Mouse (Mus musculus): Measurements from ENCODE around the gene Klhdc7b. TPM values are rescaled to one million over a fixed set of nuclear protein-coding genes. Genes with fewer than 3 reads are reported as not detected.

Gene Klhdc7b
- polyA plus RNA-seq, 1 experiment = not detected

DNA sequence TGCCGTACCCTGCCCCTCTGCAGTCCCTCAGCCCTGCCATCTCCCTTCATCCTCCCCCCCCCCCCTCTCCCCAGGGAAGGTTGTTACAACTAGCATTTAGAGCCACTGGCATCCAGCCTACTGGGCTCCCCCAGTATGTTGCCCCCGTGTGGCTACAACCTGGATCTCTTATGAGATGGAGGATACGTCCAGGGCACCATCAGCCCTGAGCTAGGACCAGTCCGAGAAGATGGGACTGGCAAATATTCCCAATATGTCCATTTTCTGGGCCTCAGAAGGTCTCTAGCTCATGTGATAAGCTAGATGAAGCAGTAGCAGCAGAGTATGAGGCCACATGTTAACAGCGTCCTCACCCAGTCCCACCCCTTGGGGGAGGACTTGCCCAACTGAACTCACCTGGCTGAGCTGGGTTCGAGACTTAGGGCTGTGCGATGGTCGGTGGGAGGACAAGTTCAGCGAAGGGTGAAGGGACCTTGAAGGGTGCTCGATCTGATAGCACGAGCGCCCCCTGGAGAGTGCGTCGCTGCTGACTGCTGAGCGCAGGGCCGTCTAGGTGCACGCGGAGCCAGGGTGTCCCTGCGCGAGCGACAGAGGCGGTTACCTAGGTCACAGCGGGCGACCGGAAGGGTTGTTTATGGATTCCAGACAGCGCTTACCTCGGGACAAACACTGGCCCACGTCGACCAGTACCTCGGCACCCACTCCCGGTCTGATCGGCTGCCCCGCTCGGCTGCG lies 11.5 kb upstream of the Klhdc7b start:
- Histone ChIP-seq H3K4me3 (peak overlapping the region; percentile 44), H3K36me3 (ENCODE audit: control insufficient read depth, insufficient read depth) (peaks cover 35% of the 10 kb centered on the region), H3K79me2 (ENCODE audit: control insufficient read depth, insufficient read depth) (no peaks in the 10 kb centered on the region), H3K27me3 (ENCODE audit: control insufficient read depth, insufficient read depth, insufficient read length) (peaks cover 20% of the 10 kb centered on the region), H3ac (ENCODE audit: control insufficient read depth, insufficient read length) (peak overlapping the region; percentile 34), H3K4me2 (ENCODE audit: low read depth) (peak overlapping the region; percentile 83)
- TF ChIP-seq MYOG (IDR thresholded peaks at IDR 0.05; ENCODE audit: control insufficient read depth in 1 of 3, insufficient read depth in 1 of 3, insufficient read length in 2 of 3, low read depth in 2 of 3) = peak in 1 of 3 experiments; percentile 51
- no peak for TF ChIP-seq SRF (IDR thresholded peaks at IDR 0.05; ENCODE audit: control insufficient read depth, insufficient read length, low read depth)
- peak; percentile 52 for TF ChIP-seq POLR2A (IDR thresholded peaks at IDR 0.05; ENCODE audit: insufficient read length, low read depth)
- peak; percentile 97 for TF ChIP-seq POLR2AphosphoS2 (IDR thresholded peaks at IDR 0.05; ENCODE audit: insufficient read length, low read depth)
- TF ChIP-seq MYOD1 (IDR thresholded peaks at IDR 0.05; ENCODE audit: control insufficient read depth in 1 of 3, insufficient read length in 2 of 3, low read depth in 2 of 3) = peak in 1 of 3 experiments; percentile 24
- TF ChIP-seq TCF3 (IDR thresholded peaks at IDR 0.05; ENCODE audit: insufficient read length, low read depth) = no peak

- peak in 1 of 3 experiments; percentile 72 for TF ChIP-seq MYOD1 (IDR thresholded peaks at IDR 0.05; ENCODE audit: control insufficient read depth in 1 of 3, insufficient read length in 2 of 3, low read depth in 2 of 3)
- TF ChIP-seq POLR2A (IDR thresholded peaks at IDR 0.05; ENCODE audit: insufficient read length, low read depth) = peak; percentile 72
- TF ChIP-seq E2F4 (IDR thresholded peaks at IDR 0.05; ENCODE audit: insufficient read depth) = no peak
- TF ChIP-seq USF1 (IDR thresholded peaks at IDR 0.05; ENCODE audit: low read depth) = peak; percentile 83
- TF ChIP-seq MYOG (IDR thresholded peaks at IDR 0.05; ENCODE audit: control insufficient read depth in 1 of 3, insufficient read depth in 1 of 3, insufficient read length in 2 of 3, low read depth in 2 of 3) = peak in 2 of 3 experiments; percentile 6 to 54
- peak; percentile 82 for TF ChIP-seq MAX (IDR thresholded peaks at IDR 0.05; ENCODE audit: low read depth)
- TF ChIP-seq TCF3 (IDR thresholded peaks at IDR 0.05; ENCODE audit: insufficient read length, low read depth) = no peak
- Histone ChIP-seq H3K4me2 (ENCODE audit: low read depth) (peak within 1 kb of the TSS; percentile 83), H3K27me3 (ENCODE audit: control insufficient read depth, insufficient read depth, insufficient read length) (peaks cover 26% of the 10 kb centered on the region), H3K36me3 (ENCODE audit: control insufficient read depth, insufficient read depth) (peaks cover 29% of the 10 kb centered on the region), H3ac (ENCODE audit: control insufficient read depth, insufficient read length) (peak within 1 kb of the TSS; percentile 34), H3K79me2 (ENCODE audit: control insufficient read depth, insufficient read depth) (no peaks in the 10 kb centered on the region), H3K4me3 (peak within 1 kb of the TSS; percentile 44)
These were observed 10.9 kb upstream of the Klhdc7b start, which contains the start of gene Sco2 for GRCm38 (mm10) chr15:89373762-89374248. Sco2 (minus strand) TSS chr15:89373846.

DNA sequence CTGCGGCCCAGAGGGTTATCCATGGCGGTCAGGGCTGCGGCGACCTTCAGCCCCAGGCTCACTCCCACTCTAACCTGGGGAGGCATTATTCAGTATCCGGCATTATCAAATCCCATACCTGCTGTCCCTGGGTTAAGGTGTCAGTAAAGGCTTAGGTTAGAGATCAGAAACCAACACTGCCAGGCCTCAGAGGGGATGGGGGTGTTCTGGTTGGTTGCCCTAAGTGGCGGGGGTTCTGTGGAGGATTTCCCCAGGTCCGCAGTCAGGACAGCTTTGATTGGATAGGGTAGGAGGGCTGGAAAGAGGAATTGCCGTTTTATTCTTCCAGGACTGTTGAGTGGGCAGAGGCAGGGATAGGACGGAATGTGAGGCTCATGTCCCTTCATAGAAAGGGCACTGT lies 10.4 kb upstream of the Klhdc7b start:
- TF ChIP-seq USF1 (IDR thresholded peaks at IDR 0.05; ENCODE audit: low read depth) (no peak), CEBPB (IDR thresholded peaks at IDR 0.05; ENCODE audit: insufficient read depth, poor library complexity, severe bottlenecking) (no peak), REST (IDR thresholded peaks at IDR 0.05; ENCODE audit: insufficient read depth, insufficient read length) (no peak), MYOG (IDR thresholded peaks at IDR 0.05; ENCODE audit: control insufficient read depth in 1 of 3, insufficient read depth in 1 of 3, insufficient read length in 2 of 3, low read depth in 2 of 3) (no peak), MAX (IDR thresholded peaks at IDR 0.05; ENCODE audit: low read depth) (no peak), TCF3 (IDR thresholded peaks at IDR 0.05; ENCODE audit: insufficient read length, low read depth) (no peak), POLR2A (IDR thresholded peaks at IDR 0.05; ENCODE audit: insufficient read length, low read depth) (no peak), E2F4 (IDR thresholded peaks at IDR 0.05; ENCODE audit: insufficient read depth) (no peak), SRF (IDR thresholded peaks at IDR 0.05; ENCODE audit: control insufficient read depth, insufficient read length, low read depth) (no peak), MYOD1 (IDR thresholded peaks at IDR 0.05; ENCODE audit: control insufficient read depth in 1 of 3, insufficient read length in 2 of 3, low read depth in 2 of 3) (no peak), TCF12 (IDR thresholded peaks at IDR 0.05; ENCODE audit: insufficient read depth, poor library complexity, severe bottlenecking) (no peak), POLR2AphosphoS2 (IDR thresholded peaks at IDR 0.05; ENCODE audit: insufficient read length, low read depth) (no peak)
- Histone ChIP-seq H3K36me3 (ENCODE audit: control insufficient read depth, insufficient read depth) (peaks cover 24% of the 10 kb centered on the region), H3K79me2 (ENCODE audit: control insufficient read depth, insufficient read depth) (no peaks in the 10 kb centered on the region), H3K4me3 (peak overlapping the region; percentile 44), H3K27me3 (ENCODE audit: control insufficient read depth, insufficient read depth, insufficient read length) (peaks cover 31% of the 10 kb centered on the region), H3ac (ENCODE audit: control insufficient read depth, insufficient read length) (peak overlapping the region; percentile 34), H3K4me2 (ENCODE audit: low read depth) (peak overlapping the region; percentile 83)

DNA sequence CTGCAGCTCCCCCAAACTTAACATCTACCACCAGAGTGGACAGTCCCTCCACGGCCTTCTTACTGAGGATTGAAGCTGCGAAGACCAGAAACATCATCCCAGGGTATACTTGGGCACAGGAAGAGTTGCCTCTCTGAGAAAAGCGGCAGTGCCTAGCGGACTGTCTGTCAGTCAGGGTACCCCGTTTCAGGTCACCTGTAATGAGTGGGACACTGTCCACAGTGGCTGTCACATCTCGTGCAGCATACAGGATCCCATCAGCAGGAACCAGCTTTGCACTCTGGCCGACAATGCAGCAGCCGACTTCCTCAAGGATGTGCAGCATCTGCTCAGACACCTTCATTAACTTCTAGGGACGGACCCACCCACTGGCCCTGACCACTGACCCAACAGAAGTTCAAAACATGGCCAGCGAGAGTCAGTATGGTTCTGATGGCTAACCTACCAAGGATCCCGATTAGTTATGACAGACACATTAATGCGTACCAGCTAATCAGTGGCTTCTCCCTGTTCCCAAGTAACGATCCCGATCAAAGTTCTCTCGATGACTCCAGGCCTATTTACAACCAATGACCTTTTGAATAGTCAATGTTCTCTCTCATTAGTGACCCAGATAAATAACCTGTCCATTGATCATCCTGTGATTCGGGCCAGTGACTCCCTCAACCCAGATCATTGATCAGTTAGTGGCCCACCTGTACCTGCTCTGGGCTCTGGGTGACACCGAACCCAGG lies 9.7 kb upstream of the Klhdc7b start:
- Histone ChIP-seq H3K4me3 (peak overlapping the region; percentile 44), H3K79me2 (ENCODE audit: control insufficient read depth, insufficient read depth) (no peaks in the 10 kb centered on the region), H3K4me2 (ENCODE audit: low read depth) (no peak overlapping the region), H3K36me3 (ENCODE audit: control insufficient read depth, insufficient read depth) (peaks cover 19% of the 10 kb centered on the region), H3ac (ENCODE audit: control insufficient read depth, insufficient read length) (no peak overlapping the region), H3K27me3 (ENCODE audit: control insufficient read depth, insufficient read depth, insufficient read length) (peaks cover 34% of the 10 kb centered on the region)
- TF ChIP-seq TCF12 (IDR thresholded peaks at IDR 0.05; ENCODE audit: insufficient read depth, poor library complexity, severe bottlenecking) = no peak
- TF ChIP-seq E2F4 (IDR thresholded peaks at IDR 0.05; ENCODE audit: insufficient read depth) = no peak
- no peak for TF ChIP-seq MYOG (IDR thresholded peaks at IDR 0.05; ENCODE audit: control insufficient read depth in 1 of 3, insufficient read depth in 1 of 3, insufficient read length in 2 of 3, low read depth in 2 of 3)
- no peak for TF ChIP-seq POLR2AphosphoS2 (IDR thresholded peaks at IDR 0.05; ENCODE audit: insufficient read length, low read depth)
- TF ChIP-seq CEBPB (IDR thresholded peaks at IDR 0.05; ENCODE audit: insufficient read depth, poor library complexity, severe bottlenecking) = no peak
- no peak for TF ChIP-seq TCF3 (IDR thresholded peaks at IDR 0.05; ENCODE audit: insufficient read length, low read depth)

All from myocyte (in vitro differentiated cells).